8 mouse cellular contexts compared by ENCODE assay signal in the genomic region with DNA sequence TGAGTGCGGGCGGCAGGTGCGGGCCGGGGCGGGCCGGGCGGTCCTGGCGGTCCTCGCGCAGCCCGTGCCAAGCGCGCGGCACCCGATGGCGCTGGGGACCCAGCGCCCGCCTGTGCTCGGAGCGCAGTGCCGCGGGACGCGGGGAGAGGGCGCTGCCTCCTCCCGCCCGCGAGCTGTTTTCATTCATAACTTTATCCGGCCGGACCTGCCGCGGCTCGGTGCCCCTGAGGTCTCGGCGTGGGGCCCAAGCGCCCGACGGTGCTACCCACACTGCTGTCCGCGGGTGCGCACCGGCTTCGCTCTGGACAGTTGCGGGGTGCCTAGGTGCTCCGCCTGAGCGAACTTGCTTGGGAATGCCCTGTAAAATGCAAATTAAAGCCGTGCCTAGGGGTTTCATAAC. TPM values are rescaled to one million over a fixed set of nuclear protein-coding genes. Genes with fewer than 3 reads are reported as not detected.
A peak's percentile ranks its signal among the peaks of the same experiment; 100 is the strongest.
DNase-seq lines count a peak whose midpoint lies in the region; ATAC-seq lines count a peak whose summit lies in the region.

No protein-coding gene starts in this region.

- peak; percentile 73 to 76 for DNase-seq in cerebellum, postnatal 36 days
- DNase-seq in gastrocnemius, postnatal 25 days: peak; percentile 83
- DNase-seq in left cerebral cortex, postnatal 25 days (ENCODE audit: low spot score in 2 of 2): peak; percentile 65 to 70
- peak; percentile 65 for DNase-seq in right cerebral cortex, postnatal 4 days
- DNase-seq in MN1 (ENCODE audit: low spot score): no peak

- peak; percentile 34 for ATAC-seq in activated CD4-positive, CD25-positive, alpha-beta regulatory T cell, adult 4 months
- ATAC-seq in inflammation-experienced regulatory T-cells, adult 6 months: peak; percentile 35
- peak; percentile 62 for ATAC-seq in megakaryocyte-erythroid progenitor cell, adult 5-6 weeks (replicated peaks; ENCODE audit: low FRiP score, low TSS enrichment, poor library complexity, severe bottlenecking)

- intact Hi-C loops in left cerebral cortex, postnatal 25 days (cut with DNase I): loop anchor here (1.0 to 5.0 kb wide), 4 partner anchors 46 to 256 kb away; no protein-coding TSS in a partner anchor

RNA-seq across cellular contexts. Expression of a gene that starts 1.1 kb away (rescaled TPM):
- 10 to 100 TPM; 10.2 to 10.3 TPM for polyA plus RNA-seq in activated CD4-positive, CD25-positive, alpha-beta regulatory T cell, adult 4 months (2017; shearing (Covaris generic))
- 10 to 100 TPM; 18.8 to 21.5 TPM for total RNA-seq in gastrocnemius, postnatal 25 days (2021)
- polyA plus RNA-seq in inflammation-experienced regulatory T-cells, adult 6 months (2017; shearing (Covaris generic)): 10 to 100 TPM in 2 of 3 experiments, 1 to 10 TPM in 1; 7.9 to 19.2 (median 16.0) TPM
- total RNA-seq in left cerebral cortex, postnatal 25 days (2021): 10 to 100 TPM; 12.0 to 12.2 TPM
- 0.20 and 2.7 TPM in 2 replicates for total RNA-seq in megakaryocyte-erythroid progenitor cell, adult 5-6 weeks (2014; fragmentation: Nextera tagmentation)
- 1.3 and 3.3 TPM in 2 replicates for total RNA-seq in megakaryocyte-erythroid progenitor cell, adult 5-6 weeks (2017)
